Mouse (Mus musculus) ovary, postnatal 36 days (tissue): ENCODE measurements around the gene Hoxc4.

Source experiments
- DNase-seq: peaks from one replicate; pipeline ENCODE4 v3.0.0; 2022; ENCODE audit warnings: low spot score, mixed read lengths

The Hoxc4 gene

GRCm38 (mm10) chr15:103018636-103019035 is at the start of gene Hoxc4:
TSS of gene Hoxc4 (plus strand) at chr15:103018934.
- no peak for DNase-seq

DNA sequence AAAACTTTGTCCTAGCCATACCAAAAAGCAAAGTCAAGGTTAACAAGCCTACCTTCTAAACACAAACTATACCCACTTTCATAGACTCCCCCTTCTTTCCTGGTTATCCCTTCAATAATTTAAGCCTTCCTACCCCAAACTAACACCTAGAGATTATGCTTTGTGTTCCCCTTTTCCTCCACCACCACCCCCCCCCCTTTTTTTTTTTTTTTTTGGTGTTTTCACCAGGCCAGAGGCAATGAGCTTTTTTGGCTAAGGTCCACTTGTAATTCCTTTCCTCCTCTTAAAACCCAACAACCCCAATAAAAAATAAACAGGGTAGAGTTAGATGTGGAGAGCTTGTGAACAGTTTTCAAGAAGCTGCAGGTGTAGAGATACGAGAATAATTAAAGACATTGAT is 49.4 kb upstream of the Hoxc4 start:
- DNase-seq: no peak

DNA sequence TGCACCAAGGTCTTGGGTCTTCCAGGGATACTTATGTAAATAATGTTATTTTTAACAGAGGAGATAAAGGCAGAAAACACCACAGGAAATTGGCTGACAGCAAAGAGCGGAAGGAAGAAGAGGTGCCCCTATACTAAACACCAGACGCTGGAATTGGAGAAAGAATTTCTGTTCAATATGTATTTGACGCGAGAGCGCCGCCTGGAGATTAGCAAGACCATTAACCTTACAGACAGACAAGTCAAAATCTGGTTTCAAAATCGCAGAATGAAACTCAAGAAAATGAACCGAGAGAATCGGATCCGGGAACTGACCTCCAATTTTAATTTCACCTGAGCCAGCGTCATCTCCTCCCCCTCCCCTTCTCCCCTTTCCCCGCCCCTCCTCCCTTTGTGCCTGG is 48.0 kb upstream of the Hoxc4 start:
- DNase-seq: no peak

DNA sequence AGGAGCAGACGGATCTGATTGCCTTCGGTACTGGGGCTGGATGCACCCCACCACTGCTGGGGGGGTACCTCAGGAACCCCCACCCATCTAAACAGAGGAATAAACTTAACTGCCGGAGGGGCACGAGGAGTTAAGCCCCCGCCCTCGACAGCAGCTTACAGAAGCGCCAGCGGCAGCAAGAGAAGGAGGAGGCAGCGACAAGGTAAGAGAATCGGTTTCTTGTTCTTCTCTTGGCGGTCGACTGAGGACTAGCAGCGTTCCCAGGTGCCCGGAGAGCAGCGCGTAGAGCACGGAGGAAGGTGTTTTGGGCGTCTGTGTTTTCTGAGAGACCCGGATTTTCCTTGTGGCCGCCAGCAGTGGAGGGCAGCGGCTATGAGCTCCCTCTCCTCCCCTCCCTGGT is 46.5 kb upstream of the Hoxc4 start:
- DNase-seq: no peak

DNA sequence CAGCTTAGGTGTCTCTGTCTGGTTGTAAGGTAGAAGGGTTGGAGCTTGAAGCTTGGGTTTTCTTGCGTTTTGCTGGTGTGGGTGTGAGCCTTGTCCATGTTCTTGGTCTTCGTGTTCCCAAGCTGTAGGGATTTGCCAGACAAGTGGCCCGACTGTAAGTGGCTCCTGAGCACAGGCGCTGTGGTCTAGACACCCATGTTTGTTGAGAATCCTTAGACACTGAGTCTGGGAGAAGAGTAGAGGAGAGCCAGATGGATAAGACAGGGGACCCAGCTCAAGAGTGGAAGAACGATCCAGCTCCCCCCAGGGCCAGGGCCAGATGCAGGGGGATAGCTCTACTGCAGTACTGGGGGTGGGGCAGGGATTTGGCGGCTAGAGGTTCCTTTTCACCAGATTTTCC is 46.0 kb upstream of the Hoxc4 start:
- DNase-seq: no peak

- no peak for DNase-seq
Measured at GRCm38 (mm10) chr15:102975034-102975433, 43.7 kb upstream of the Hoxc4 start.

- DNase-seq: peak; percentile 33
Measured at GRCm38 (mm10) chr15:102975688-102976111, 43.0 kb upstream of the Hoxc4 start.

GRCm38 (mm10) chr15:102976171-102976570 is 42.6 kb upstream of the Hoxc4 start, which contains the start of gene Hoxc9:
TSS of gene Hoxc9 (plus strand) at chr15:102976439.
- DNase-seq: no peak

DNA sequence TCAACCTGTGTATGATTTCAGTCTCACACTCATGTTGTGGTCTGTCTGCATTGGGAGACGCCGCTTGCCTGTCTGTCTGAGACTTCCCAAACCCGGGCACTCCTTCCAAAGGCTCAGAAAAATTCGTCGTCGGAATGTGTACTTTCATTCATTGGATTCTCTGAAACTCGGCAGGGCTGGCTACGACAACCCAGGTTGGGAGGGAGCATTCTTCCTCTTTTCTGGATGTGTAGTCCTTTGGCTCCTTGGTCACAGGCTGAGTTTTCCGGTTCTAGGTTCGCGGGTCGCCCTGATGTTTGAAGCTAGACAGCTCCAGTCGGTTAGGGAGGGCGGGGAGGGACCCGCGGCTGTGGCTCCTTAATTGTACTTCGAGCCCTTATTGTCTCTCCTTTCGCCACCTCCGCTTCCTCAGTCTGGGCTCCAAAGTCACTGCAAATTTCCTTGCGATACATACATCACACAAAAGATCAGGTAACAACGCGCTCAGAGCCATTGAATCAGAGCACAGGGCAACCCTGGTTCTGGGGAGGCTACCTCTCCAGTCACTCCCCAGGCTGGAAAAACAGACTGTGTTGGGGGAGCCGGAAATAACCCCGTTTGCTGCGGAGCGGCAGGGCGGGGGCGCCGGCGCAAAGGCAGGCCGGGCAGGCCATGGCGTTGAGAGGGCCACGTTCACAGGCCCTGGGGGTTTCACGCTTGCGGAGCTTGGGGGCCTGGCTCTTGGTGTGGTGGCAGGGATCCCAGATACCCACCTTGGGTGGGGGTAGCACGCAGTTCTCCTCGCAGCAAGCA is 41.9 kb upstream of the Hoxc4 start:
- DNase-seq: peak; percentile 39

DNA sequence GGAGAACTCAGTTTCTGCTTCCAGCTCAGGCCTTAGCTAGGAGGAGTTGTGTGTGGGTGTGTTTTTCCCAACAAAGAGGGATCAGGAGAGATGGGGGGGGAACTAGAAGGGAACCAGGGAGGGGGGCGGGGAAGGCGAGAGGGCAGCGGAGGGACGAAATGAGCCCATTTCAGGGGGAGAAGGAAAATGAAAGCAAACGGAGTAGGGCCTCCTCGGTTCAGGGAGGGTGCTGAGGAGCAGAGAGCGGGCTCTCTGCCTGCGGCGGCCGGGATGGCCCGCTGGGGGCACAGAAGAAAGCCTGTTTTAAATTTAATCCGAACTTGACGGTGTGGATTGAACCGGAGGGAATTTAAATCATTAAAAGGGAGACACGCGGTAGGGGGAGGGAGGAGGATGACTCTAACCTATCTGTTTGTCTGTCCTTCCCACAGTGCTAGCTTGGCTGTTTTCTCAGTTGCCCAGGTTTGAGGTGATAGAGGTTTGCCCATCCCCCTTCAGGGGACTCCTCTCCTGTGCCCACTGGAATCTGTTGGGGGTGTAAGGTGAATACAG is 41.2 kb upstream of the Hoxc4 start:
- no peak for DNase-seq

DNA sequence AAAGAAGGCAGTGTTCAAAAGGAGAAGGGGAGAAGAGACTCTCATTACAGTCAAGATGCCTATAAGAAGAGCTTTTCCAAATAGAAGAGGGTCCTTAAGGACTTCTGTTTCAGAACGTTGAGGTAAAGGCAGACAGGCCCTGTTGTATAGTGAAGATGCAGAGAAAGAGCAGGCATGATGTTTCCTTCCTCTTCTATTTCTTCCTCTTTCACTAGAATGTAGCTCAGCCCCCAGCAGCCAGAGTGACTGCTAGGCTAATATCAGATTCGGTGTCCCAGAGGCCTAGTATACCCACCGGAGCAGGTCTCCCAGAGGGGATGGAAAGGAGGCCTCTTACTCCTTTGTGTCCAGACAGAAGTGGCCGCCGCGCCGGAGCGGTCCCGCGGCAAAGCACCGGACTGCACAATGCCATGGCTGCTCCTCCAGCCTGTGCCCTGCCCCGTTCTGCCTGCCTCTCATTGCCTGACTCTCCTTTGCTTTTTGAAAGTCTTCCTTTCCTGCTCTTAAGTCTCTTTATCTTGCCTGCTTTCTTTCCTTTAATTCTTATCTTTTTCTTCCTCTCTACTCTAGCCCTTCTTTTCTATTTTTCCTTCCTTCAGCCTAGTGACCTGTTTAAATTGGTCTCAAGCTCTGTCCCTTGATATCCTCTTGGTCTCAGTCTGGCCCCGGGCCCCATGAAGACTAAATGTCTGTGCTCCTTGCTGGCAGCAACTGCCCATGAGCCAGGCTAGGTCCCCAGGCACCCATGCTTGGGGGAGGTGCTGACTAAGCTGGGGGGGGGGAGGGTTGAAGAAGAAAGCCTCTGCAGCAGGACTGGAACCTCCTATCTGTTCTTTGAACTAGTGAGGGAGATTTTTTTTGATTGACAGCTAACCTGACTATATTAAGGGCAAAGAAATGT is 39.9 kb upstream of the Hoxc4 start:
- no peak for DNase-seq

DNA sequence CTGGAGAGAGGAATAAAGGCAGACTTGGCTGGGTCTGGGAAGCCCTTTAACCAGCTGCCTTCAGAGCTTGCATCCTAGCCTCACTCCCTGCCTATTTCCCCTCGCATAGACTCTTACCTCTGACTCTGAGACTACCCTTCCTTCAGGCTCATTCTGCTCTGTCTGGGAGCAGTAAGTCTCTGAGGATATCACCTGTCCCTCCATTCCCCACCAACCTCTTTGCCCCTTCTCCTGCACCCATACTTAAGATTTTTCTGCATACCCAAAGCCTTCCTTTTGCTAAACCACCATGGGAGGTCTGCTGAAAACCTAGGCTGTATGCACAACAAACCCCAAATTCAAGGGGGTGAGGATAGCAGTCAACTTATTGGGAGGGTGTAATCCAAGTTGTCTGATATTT is 38.8 kb upstream of the Hoxc4 start:
- DNase-seq: no peak

- DNase-seq: no peak
Measured at GRCm38 (mm10) chr15:102980352-102980751, 38.4 kb upstream of the Hoxc4 start.

DNA sequence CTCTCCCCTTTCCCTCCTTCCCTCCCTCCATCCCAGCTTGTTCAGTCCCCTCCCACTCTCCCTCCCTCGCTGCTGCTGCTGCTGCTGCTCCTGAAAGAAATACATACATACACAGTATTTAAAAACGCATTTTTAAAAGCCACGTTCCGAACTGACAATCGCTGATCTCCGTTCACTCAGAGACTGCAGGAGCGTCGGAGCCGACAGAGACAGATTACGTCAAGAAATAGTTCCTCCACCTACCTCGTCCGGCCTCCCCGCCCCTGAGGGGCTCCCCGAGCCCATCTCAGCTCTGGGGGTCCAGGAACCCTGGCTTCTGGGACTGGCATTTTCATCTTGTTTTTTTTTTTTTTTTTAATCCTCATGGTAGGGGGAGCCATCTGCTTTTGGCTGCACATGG is 37.8 kb upstream of the Hoxc4 start:
- no peak for DNase-seq

GRCm38 (mm10) chr15:102981379-102982288 is 37.1 kb upstream of the Hoxc4 start:
- peak; percentile 46 for DNase-seq

- DNase-seq: no peak
Measured at GRCm38 (mm10) chr15:102983716-102984115, 35.0 kb upstream of the Hoxc4 start.

GRCm38 (mm10) chr15:102984521-102984920 is 34.2 kb upstream of the Hoxc4 start:
- DNase-seq: no peak

DNA sequence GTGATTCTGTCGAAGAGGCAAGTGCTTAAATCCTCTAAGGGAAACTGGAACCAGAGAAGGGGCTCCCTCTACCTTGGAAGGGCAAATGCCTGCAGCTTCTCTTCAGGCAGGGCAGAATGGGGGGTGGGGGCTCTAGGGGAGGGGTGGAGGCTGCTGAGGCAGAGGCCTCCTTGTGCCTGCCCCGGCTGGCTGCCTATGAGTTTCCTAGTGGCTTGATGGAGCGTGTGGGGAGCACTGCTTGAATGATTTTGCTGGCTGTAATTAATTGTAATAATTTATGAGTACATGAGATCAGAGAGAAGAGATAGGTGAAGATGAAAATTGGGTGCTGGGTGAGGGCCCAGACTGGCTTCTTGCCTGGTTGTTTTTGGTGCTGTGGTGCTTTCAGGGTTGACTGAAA is 33.8 kb upstream of the Hoxc4 start:
- DNase-seq: no peak

- DNase-seq: peak; percentile 93
Measured at GRCm38 (mm10) chr15:102987124-102987833, 31.5 kb upstream of the Hoxc4 start.

DNA sequence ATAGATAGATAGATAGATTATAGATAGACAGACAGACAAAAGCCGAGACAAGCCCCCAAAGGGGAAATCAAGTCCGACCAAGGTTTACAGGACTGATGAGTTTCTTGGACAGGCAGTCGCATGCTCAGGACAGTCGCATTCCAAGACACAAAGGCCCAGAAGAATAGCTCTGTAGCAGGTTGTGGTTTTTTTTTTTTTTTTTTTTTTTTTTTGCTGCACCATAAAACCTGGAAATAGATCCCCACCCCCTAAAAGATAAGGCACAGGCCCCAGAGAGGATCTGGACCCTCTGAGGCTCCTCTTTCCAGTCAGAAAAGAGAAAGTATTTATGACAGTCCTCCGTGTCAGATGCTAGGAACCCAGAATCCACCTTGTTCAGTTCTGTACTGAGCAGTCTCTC is 30.7 kb upstream of the Hoxc4 start:
- no peak for DNase-seq
